Mouse (Mus musculus): Measurements from ENCODE around the gene Proser2.
"Not testable (repeated sequence)": the region's sequence is repeated elsewhere in the genome, so short reads cannot be mapped to it uniquely, and the experiment has no call there.

GRCm38 (mm10) chr2:6089941-6090340 is 40.1 kb downstream of the Proser2 start:
- TF ChIP-seq CTCF (IDR thresholded peaks at IDR 0.05; ENCODE audit: low read depth, low read length); POLR2A (IDR thresholded peaks at IDR 0.05; ENCODE audit: borderline replicate concordance, low read depth, low read length): not testable (repeated sequence)
